Mouse (Mus musculus) embryo, embryonic 9.5 days (tissue): ENCODE measurements at regions not wholly inside any gene's neighbourhood (a gene's known extent, or its start where the extent isn't known, plus 50 kb on each side); places are given as distances from the start of the nearest gene placed in this dataset.

ENCODE experiments used
- DNase-seq: peaks from one replicate; pipeline ENCODE4 v3.0.0-alpha.2; 2017; ENCODE audit errors: extremely low spot score

DNA sequence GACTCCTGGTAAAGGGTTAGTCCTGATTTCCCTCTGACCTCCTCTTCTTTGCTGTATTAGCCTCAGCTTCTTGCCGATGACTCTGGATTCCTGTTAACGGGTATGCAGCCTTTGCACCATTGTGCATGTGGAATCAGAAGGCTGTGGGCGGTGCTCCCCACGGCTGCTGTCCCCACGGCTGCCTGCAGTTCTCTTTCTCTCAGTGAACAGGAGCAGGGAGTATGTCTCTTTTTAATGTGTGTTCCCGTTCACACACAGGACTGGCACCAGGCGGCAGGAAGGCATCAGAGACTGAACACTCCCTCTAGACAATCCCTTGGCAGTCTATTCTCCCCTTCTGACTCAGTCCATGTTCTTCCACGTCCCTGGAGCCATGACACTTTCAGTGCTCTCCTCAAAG lies 178.9 kb downstream of the Zfp326 start:
- DNase-seq = no peak

- no peak for DNase-seq
Observed at GRCm38 (mm10) chr5:106051026-106051425, 174.7 kb downstream of the Zfp326 start.

DNA sequence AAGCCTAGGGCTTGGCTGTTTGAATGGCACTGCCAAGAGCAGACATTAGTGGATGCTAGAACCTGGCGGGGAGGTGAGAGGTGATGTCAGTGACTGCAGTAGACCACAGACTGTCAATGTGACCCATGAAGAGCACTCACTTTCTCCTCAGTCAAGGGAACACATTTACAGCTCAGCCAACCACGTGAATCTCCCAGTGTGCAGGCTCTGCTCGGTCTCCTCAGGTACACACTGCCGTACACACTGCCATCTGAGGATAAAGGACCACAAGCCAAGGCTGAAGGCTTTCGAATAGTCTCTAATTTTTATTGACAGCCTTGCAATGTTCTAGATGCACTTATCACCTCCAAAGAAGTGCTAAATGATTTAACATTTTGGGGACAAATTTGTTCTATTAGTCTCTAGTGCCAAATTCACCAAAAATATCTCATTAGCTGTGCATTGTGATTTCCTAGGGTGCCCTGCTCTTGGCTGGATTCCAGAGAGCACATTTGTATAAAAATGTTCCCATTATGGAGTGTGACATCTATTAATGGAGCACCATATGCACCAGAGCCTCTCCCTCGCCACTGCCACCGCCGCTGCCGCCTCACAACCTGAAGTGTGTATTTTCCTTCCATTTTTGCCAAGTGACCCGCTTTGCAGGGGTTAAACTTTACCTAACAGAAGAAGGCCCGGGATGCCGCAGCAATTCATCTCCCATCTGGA lies 168.7 kb downstream of the Zfp326 start:
- no peak for DNase-seq

GRCm38 (mm10) chr5:106038321-106038720 lies 162.0 kb downstream of the Zfp326 start:
- no peak for DNase-seq

GRCm38 (mm10) chr5:106036176-106036575 lies 159.8 kb downstream of the Zfp326 start:
- no peak for DNase-seq

DNA sequence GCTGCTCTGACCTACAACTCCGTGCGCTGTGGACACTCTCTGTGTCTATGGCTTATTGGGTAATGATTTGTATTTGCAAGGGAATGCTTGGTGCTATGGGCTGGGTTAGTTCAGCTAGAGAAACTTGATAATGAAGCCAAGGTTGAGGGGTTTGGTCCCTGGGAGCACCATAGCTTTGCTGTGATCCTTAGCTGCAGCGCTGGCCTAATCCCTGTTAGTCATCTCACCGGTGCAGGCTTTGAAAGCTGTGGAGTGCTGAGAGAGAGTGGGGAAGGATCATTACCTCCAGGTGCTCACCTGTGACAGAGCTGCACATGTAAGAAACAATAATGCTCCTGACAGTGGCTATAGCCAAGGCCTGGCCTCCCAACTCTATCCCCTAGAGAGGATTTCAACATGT lies 156.6 kb downstream of the Zfp326 start:
- DNase-seq = no peak

GRCm38 (mm10) chr5:106026861-106027260 lies 150.5 kb downstream of the Zfp326 start:
- no peak for DNase-seq

DNA sequence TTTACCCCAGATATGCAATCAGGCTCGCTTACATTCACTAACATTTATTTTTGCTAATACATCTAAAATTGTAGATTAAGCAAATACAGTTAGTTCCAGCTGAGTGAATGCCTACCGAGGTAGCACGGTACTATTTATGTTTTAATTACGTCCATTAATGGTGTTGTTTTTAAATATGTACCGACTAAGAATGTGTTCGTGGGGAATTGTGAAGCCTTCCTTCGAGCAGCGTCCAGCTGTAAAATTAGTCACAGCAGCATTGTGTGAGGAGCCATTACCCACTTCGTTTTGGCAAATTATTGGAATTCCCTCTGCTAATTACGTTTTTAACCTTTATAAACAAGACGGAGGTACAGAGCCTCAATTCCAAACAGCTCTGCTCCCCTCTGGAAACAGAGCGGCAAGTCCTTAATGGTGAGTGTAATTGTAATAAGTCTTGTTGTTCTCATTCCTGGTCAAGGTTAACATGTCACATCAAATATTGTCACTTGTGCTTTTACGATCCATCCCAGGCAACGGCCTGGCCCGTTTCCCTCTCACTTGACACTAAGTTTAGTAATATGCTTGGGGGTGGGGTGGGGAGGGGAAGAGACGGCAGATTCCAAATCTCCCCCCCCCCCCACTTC lies 128.0 kb downstream of the Zfp326 start:
- DNase-seq = no peak

DNA sequence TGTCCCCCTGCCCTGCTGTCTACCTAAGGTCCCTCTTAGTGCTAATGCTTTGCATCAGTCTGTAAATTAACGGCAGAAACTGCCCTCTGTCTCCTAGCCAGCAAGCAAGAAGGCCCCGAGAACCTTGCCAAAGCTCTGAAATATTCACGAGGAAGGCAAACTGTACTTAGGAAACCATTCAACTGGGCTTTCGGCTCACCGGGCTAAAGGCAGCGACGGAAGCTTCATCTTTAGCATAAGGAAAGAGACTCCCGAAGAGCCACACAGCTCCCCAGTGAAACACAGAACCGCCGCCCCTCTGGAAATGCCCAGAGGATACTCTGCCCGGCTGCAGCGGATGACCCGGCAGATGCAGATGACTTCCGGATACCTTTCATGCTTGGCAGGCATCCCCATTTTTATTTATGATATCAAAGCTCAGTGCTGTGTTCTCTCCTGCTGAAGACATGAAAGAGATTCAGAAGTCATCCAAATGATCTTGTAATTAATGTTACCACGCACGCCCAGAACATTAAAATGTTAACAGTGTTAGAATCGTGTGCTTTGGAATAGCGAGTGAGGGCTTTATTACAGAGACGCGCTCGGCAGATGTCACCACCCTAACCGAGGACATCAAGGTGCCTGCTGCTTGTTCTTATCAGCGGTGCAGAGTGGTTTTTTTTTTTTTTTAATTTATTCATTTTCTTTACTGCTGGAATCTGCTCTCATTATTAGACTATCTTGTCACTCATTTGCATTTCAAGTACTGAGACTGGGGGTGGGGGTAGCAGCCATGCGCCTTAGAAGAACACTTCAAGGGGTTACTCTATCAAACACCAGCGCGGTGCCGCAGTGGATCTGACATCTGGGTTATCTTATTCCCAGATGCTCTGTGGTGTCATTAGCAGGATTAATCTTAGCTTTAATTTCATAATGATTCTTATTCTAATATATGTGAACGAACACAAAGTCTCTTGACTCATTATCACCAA lies 127.2 kb downstream of the Zfp326 start:
- no peak for DNase-seq

DNA sequence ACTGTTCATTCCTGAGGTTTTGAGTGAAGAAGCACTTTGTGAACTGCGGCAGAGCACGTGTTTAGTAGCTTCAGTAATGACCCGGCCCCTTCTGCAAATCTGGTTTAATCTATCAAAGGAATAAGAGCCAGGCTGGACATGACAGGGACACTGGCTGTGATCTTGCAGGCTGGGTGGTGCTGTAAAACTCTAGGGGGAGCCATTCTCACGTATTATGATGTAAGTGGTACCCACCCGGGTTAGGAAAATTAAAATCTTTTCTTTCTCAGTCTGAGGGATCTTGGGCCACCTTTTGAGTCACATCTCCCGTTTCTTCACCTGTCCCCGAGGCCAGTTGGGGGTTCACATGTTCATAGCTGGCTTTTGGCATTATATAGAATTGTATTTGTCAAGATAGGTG lies 126.0 kb downstream of the Zfp326 start:
- DNase-seq = peak; percentile 25

- no peak for DNase-seq
Observed at GRCm38 (mm10) chr5:105994218-105994617, 117.9 kb downstream of the Zfp326 start.

- no peak for DNase-seq
Observed at GRCm38 (mm10) chr5:105993066-105993760, 116.8 kb downstream of the Zfp326 start.

- DNase-seq = no peak
Observed at GRCm38 (mm10) chr5:105990777-105991176, 114.4 kb downstream of the Zfp326 start.

DNA sequence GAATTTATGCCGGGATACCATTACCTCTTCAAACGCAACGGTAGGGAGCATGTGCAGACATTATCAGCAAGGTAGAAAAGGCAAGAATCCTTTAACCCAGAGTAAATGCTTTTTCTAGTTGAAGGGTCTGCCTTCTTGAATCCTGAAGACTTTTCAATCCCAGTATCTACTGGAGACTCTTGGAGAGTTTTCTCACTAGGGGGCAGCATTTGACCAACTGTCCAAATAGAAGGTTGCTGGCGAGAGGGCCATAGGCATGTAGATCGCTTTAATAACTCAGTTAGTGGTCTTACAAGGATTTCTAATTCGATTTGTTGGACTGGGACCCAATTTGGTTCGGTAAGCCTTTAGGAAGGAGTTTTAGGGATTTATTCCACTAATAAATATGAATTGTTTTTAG lies 110.0 kb downstream of the Zfp326 start:
- peak; percentile 63 for DNase-seq

- no peak for DNase-seq
Observed at GRCm38 (mm10) chr5:105983131-105983530, 106.8 kb downstream of the Zfp326 start.

GRCm38 (mm10) chr5:105976746-105977145 lies 100.4 kb downstream of the Zfp326 start:
- no peak for DNase-seq

- no peak for DNase-seq
Observed at GRCm38 (mm10) chr5:105976076-105976475, 99.7 kb downstream of the Zfp326 start.

DNA sequence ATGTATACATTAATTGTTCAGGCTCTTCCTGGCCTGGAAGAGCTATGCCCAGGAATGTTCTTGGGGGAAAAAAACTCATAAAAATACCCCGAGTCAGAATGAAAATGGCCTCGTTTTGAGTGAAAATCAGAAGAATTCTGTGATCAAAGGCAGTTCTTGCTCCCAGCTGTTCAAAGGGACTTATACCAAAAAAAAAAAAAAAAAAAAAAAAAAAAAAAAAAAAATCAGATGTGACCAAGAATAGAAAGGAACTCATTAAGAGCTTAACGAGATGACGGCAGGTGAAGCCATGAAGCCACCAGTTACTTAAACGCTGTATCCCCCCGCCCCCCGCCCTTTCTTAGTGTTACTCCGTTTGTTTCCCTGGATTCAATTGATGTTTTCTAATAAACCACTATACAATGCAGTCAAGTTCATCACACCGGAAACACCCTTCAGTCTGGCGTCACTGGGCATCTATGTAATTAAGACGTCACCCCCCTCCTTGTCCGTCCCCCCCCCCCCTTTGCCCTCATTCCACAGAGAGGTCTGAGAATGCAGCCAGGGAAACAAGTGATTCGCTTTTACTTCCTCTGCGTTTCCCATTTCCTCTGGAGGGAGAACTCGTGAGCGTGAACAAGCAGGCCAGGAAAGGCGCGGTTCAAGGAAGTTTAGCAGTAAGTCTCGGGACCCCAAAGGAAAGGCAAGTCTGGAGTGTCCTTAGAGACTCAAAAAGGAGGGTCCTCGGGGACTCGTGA lies 99.1 kb downstream of the Zfp326 start:
- peak; percentile 28 for DNase-seq

GRCm38 (mm10) chr5:105974576-105975177 lies 98.3 kb downstream of the Zfp326 start:
- DNase-seq = no peak
